Mouse (Mus musculus): Measurements from ENCODE around the gene Cdh4.

DNA sequence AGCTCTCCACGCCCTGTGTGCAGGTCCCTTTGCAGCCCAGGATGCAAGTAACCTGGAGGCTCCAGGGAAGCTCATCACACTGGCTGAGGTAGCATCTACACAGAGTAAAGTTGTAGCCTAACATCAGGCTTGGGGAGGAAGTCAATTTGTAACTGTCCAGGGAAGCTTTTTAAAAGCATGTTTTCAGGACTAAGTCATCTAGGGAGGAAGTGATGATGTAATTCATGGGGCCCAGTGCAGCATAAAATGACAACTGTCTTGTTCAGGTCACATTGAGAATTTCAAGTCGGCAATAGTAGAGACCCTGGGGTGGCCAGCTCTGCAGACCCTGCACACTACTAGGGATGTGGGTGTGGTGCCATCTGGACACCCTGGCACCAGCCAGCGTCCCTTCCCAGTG lies 213.3 kb downstream of the Cdh4 start:
- no peak for TF ChIP-seq CTCF (IDR thresholded peaks at IDR 0.05; ENCODE audit: low read depth)
- no peak for TF ChIP-seq EP300 (IDR thresholded peaks at IDR 0.05; ENCODE audit: low read depth)
